Mouse (Mus musculus) heart, embryonic 13.5 days (tissue): Measurements from ENCODE around the gene Gm38431. TPM values are rescaled to one million over a fixed set of nuclear protein-coding genes. Genes with fewer than 3 reads are reported as not detected.

ENCODE experiments used
- ATAC-seq: fragments of 200-750 bp; cut with Nextera tagmentation; 2 replicates; pipeline ENCODE4 v1.8.0; 2017; ENCODE audit warnings: moderate TSS enrichment; ENCODE audit not compliant: insufficient number of reproducible peaks, low FRiP score, low TSS enrichment; ENCODE audit errors: extremely low read depth
- H3K27ac ChIP-seq: fragments of 300-500 bp; sonication (generic); replicated peaks from 2 replicates; pipeline ENCODE4 v1.5.1; 2015; ENCODE audit warnings: moderate library complexity, mild to moderate bottlenecking, inconsistent platforms
- H3K27me3 ChIP-seq: fragments of 300-500 bp; sonication (generic); replicated peaks from 2 replicates; pipeline ENCODE4 v1.6.1; 2015; ENCODE audit warnings: mild to moderate bottlenecking, inconsistent platforms
- H3K36me3 ChIP-seq: fragments of 300-500 bp; sonication (generic); 2 replicates; pipeline ENCODE4 v1.6.1; 2015; ENCODE audit warnings: mild to moderate bottlenecking, inconsistent platforms
- H3K4me1 ChIP-seq: fragments of 300-500 bp; sonication (generic); 2 replicates; pipeline ENCODE4 v1.6.1; 2015; ENCODE audit warnings: inconsistent platforms
- H3K4me2 ChIP-seq: fragments of 300-500 bp; sonication (generic); 2 replicates; pipeline ENCODE4 v1.6.1; 2015; ENCODE audit warnings: inconsistent platforms, mild to moderate bottlenecking, moderate library complexity
- H3K4me3 ChIP-seq: fragments of 300-500 bp; sonication (generic); 2 replicates; pipeline ENCODE4 v1.5.1; 2015; ENCODE audit warnings: moderate library complexity, mild to moderate bottlenecking, inconsistent platforms
- H3K9ac ChIP-seq: fragments of 300-500 bp; sonication (generic); 2 replicates; pipeline ENCODE4 v1.6.1; 2015; ENCODE audit warnings: inconsistent platforms, mild to moderate bottlenecking, moderate library complexity
- H3K9me3 ChIP-seq: fragments of 300-500 bp; sonication (generic); 2 replicates; pipeline ENCODE4 v1.6.1; 2016; ENCODE audit warnings: inconsistent platforms
- WGBS: fragments of 180-500 bp; shearing (Covaris S2); methylation state at CpG from one replicate; pipeline ENCODE4 v1.1.7; 2015; ENCODE audit warnings: mixed read lengths; 5-methylcytosine and 5-hydroxymethylcytosine counted together
- polyA plus RNA-seq: library from polyadenylated mRNA; unstranded; fragments of >200 nt; fragmentation: Nextera tagmentation; extraction: Ambion mirVana; gene quantifications from 2 replicates; pipeline ENCODE4 v1.2.1, GENCODE M21; 2015

Gm38431 gene
- polyA plus RNA-seq, 1 experiment from 2014 or later, result 1.7 TPM

DNA sequence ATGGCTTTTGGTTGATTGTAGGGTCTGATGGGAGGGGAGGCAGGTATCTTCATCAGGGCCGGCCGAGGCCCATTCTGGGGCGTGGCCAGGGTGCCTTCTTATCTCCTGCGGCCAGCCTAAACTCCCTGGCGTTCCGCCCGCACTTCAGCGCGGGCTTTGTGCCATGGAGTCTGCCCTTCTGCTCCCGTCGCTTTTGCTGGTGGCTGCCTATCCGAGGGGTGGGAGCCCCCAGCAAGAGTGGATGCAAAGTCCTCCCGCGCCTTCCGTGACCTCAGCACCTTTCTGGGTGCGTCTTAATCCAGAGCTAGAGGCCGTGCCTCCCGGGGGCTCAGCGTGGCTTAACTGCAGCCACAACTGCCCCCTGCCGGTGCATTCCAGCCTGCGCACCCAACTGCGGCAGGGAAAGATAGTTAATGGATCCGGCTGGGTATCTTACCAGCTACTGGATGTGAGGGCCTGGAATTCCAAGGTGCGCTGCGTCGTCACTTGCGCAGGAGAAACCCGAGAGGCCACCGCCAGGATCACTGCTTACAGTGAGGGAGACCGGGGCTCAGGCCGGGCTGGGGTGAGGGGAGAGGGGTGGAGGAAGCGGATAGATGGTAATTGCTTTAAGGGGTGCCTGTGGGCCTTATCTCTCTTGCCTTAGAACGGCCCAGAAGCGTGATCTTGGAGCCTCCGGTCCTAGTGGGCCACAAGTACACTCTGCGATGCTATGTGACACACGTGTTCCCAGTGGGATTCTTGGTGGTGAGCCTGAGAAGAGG is 62.3 kb downstream of the Gm38431 start, which contains the start of gene Icam4:
TSS of gene Icam4 (plus strand) at position 83 of the 764 bp plus-strand sequence.
- under 1% methylated on average over 37 of the region's 37 CpGs for WGBS
- H3K4me1 ChIP-seq, result peaks cover 51% of the 10 kb centered on the region
- H3K4me2 ChIP-seq, result peak within 1 kb of the TSS; percentile 98
- peak; percentile 40; the same call in 1 of the 2 replicates for ATAC-seq
- H3K9me3 ChIP-seq, result no peaks in the 10 kb centered on the region
- peak within 1 kb of the TSS; percentile 75 for H3K9ac ChIP-seq
- H3K36me3 ChIP-seq, result no peaks in the 10 kb centered on the region
- peak within 1 kb of the TSS; percentile 33; the same call in 1 of the 2 replicates for H3K27ac ChIP-seq
- H3K4me3 ChIP-seq, result peak within 1 kb of the TSS; percentile 60
- peaks cover 79% of the 10 kb centered on the region for H3K27me3 ChIP-seq

DNA sequence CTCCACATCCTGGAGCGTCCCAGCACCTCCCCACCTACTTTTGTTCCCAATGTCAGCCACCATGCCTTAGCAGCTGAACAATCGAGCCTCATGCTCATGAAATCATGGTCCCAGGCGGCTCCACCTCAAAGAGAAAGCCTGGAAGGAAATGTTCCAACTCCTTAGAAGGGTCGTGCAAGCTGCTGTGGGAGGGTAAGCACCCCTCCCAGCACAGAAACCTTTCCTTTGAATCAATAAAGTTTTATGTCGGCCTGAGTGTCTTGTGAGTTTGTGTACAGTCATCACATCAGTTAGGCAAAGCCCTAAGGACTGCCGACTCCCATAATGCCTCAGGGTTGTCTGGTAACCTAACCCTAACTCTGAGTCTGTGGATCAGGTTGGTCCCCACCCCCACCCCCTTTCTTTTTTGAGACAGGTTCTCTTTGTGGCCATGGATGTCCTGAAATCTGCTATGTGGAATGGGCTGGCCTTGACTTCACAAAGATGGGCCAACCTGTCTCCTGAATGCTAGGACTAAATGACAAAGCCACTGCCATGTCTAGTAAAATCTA is 63.2 kb downstream of the Gm38431 start:
- peak overlapping the region; percentile 98 for H3K4me2 ChIP-seq
- H3K9me3 ChIP-seq, result no peaks in the 10 kb centered on the region
- ATAC-seq, result no peak
- H3K27me3 ChIP-seq, result peaks cover 71% of the 10 kb centered on the region
- 0 out of 2 replicates have a peak overlapping the region, but pooled peaks have one; percentile 75 for H3K9ac ChIP-seq
- no peaks in the 10 kb centered on the region for H3K36me3 ChIP-seq
- H3K4me1 ChIP-seq, result peaks cover 49% of the 10 kb centered on the region
- no peak overlapping the region for H3K27ac ChIP-seq
- WGBS, result 66% methylated on average over 6 of the region's 6 CpGs
- H3K4me3 ChIP-seq, result no peak overlapping the region

DNA sequence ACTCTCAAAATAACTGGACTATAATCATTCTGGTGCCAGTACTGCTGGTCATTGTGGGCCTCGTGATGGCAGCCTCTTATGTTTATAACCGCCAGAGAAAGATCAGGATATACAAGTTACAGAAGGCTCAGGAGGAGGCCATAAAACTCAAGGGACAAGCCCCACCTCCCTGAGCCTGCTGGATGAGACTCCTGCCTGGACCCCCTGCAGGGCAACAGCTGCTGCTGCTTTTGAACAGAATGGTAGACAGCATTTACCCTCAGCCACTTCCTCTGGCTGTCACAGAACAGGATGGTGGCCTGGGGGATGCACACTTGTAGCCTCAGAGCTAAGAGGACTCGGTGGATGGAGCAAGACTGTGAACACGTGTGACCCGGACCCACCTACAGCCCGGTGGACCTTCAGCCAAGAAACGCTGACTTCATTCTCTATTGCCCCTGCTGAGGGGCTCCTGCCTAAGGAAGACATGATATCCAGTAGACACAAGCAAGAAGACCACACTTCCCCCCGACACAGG is 64.0 kb downstream of the Gm38431 start:
- Histone ChIP-seq H3K36me3 (no peaks in the 10 kb centered on the region), H3K4me3 (no peak overlapping the region), H3K4me2 (no peak overlapping the region), H3K9me3 (no peaks in the 10 kb centered on the region), H3K9ac (no peak overlapping the region), H3K27me3 (peaks cover 63% of the 10 kb centered on the region), H3K4me1 (peaks cover 41% of the 10 kb centered on the region), H3K27ac (no peak overlapping the region)
- WGBS, result 56% methylated on average over 8 of the region's 8 CpGs
- ATAC-seq, result no peak

DNA sequence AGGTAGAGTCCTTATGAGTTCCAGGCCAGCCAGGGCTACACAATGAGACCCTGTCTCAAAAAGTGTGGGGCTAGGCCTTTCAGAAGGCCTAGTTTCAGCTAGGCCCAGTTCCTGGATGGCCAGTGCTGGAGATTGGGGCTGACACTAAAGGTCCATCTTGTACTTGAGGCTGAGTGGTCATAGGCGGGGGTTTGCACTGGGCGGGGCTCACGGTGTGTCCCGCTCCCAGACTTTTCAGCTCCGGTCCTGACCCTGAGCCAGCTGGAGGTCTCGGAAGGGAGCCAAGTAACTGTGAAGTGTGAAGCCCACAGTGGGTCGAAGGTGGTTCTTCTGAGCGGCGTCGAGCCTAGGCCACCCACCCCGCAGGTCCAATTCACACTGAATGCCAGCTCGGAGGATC is 64.9 kb downstream of the Gm38431 start:
- ATAC-seq, result no peak
- Histone ChIP-seq H3K4me3 (no peak overlapping the region), H3K4me2 (no peak overlapping the region), H3K9ac (no peak overlapping the region), H3K36me3 (no peaks in the 10 kb centered on the region), H3K4me1 (peaks cover 31% of the 10 kb centered on the region), H3K27me3 (peaks cover 53% of the 10 kb centered on the region), H3K9me3 (no peaks in the 10 kb centered on the region), H3K27ac (no peak overlapping the region)
- 74% methylated on average over 12 of the region's 12 CpGs for WGBS

DNA sequence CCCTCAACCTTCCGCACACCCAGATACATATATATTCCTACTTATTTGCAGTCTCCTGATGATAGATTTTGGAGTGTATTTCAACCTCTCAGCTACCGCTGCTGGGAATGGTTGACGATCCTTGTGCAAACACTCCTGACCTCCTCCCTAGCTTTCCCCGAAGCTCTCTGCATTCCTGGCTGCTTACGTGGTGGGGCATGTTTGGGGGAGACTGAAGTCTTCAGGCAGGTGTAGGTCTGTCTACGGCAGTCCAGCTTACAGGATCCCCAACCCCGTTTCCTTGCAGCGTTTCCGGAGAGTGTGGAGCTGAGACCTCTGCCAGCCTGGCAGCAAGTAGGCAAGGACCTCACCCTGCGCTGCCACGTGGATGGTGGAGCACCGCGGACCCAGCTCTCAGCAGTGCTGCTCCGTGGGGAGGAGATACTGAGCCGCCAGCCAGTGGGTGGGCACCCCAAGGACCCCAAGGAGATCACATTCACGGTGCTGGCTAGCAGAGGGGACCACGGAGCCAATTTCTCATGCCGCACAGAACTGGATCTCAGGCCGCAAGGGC is 66.5 kb downstream of the Gm38431 start:
- Histone ChIP-seq H3K4me1 (peaks cover 16% of the 10 kb centered on the region), H3K36me3 (no peaks in the 10 kb centered on the region), H3K4me2 (no peak overlapping the region), H3K27ac (no peak overlapping the region), H3K27me3 (peaks cover 45% of the 10 kb centered on the region), H3K9ac (0 out of 2 replicates have a peak overlapping the region, but pooled peaks have one; percentile 3), H3K9me3 (no peaks in the 10 kb centered on the region), H3K4me3 (no peak overlapping the region)
- no peak for ATAC-seq
- 60% methylated on average over 19 of the region's 19 CpGs for WGBS

DNA sequence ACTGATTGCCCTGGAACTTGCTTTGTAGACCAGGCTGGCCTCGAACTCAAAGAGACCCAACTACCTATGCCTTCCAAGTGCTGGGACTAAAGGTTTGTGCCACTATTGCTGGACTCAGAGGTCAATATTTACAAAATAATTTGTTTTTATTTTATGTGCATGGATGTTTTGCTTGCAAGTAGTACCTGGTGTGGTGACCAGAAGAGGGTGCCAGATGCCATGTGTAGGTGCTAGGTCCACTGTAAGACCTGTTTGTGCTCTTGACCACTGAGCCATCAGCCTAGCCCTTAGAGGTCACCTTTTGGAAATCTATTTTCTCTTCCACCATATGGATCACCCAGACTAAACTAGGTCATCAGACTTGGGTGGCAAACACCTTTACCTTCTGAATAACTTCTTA is 69.1 kb downstream of the Gm38431 start:
- WGBS, result 71% methylated on average over 1 of the region's 1 CpGs
- no peak overlapping the region for H3K27ac ChIP-seq
- no peak for ATAC-seq

DNA sequence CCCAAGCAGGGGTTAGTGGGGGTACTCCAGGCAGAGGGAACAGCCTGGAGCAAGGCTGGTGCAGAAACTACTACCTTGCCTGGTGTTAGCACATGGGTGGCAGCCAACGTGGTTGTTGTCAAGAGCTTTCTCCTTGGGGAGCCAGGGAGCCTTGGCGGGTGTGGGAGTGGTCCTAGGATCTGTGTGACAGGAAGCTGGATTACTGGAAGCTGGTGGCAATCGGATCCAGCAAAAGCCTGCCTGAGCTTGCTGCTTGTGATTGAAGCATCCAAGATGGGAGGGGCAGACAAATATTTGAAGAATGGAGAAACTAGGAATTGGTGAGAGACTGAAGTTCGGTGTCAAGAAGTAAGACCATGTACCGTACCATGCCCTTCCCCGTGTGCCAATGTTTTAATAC is 69.5 kb downstream of the Gm38431 start:
- no peak overlapping the region for H3K4me3 ChIP-seq
- no peak overlapping the region for H3K4me2 ChIP-seq
- ATAC-seq, result no peak
- H3K9ac ChIP-seq, result no peak overlapping the region
- no peaks in the 10 kb centered on the region for H3K9me3 ChIP-seq
- WGBS, result 50% methylated on average over 6 of the region's 6 CpGs
- no peak overlapping the region for H3K27ac ChIP-seq
- H3K36me3 ChIP-seq, result no peaks in the 10 kb centered on the region
- no peaks in the 10 kb centered on the region for H3K4me1 ChIP-seq
- peaks cover 44% of the 10 kb centered on the region for H3K27me3 ChIP-seq

More for the DNA sequence above, 69.1 kb downstream of the Gm38431 start:
- Histone ChIP-seq H3K27me3 (peaks cover 44% of the 10 kb centered on the region), H3K4me2 (no peak overlapping the region), H3K4me1 (no peaks in the 10 kb centered on the region), H3K4me3 (no peak overlapping the region), H3K9me3 (no peaks in the 10 kb centered on the region), H3K36me3 (no peaks in the 10 kb centered on the region), H3K9ac (no peak overlapping the region)

DNA sequence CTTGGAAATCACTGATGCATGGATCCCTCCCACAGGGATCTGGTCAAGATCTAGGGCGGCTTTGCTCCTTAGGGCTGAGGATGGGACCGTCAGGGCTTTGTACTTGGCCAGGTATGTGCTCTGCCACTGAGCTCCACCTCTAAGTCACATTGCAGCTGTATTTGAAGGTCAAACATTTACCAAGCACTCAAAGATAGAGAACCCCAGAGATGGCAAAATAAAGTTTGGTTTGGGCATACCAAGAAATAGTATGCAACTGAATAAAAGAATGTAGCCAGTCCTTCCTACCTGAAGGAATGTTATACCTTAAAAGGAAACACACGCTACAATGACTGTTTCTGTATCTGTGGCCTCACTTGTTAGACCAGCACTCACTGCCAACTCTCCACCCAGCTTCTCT is 70.4 kb downstream of the Gm38431 start:
- ATAC-seq, result no peak
- H3K27me3 ChIP-seq, result peaks cover 44% of the 10 kb centered on the region
- H3K4me1 ChIP-seq, result peaks cover 5% of the 10 kb centered on the region; the same call in 1 of the 2 replicates
- no peak overlapping the region for H3K27ac ChIP-seq
- no peak overlapping the region for H3K4me2 ChIP-seq
- H3K4me3 ChIP-seq, result no peak overlapping the region
- H3K9me3 ChIP-seq, result no peaks in the 10 kb centered on the region
- H3K36me3 ChIP-seq, result no peaks in the 10 kb centered on the region
- WGBS, result 73% methylated on average over 3 of the region's 3 CpGs
- no peak overlapping the region for H3K9ac ChIP-seq

DNA sequence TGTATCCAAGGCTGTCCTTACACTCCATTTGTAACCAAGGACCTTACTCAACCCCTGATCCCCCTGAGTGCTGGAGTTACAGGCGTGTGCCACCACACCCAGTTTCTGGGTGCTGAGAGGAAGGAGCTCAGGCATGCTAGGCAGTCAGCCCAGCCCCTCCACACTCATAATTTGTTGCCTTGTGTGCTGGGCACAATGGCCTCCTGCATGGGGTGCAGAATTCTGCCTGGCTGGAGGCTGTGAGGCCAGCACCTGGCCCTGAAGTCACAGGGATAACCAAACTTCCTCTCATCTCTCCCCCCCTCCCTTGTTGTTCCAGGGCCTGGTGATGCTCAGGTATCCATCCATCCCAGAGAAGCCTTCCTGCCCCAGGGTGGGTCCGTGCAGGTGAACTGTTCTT is 73.2 kb downstream of the Gm38431 start:
- Histone ChIP-seq H3K27ac (no peak overlapping the region), H3K27me3 (peaks cover 61% of the 10 kb centered on the region), H3K4me1 (peaks cover 21% of the 10 kb centered on the region), H3K4me2 (no peak overlapping the region), H3K9ac (no peak overlapping the region), H3K9me3 (no peaks in the 10 kb centered on the region), H3K4me3 (no peak overlapping the region), H3K36me3 (no peaks in the 10 kb centered on the region)
- WGBS, result 58% methylated on average over 2 of the region's 2 CpGs
- no peak for ATAC-seq
